Mouse (Mus musculus) v-Abl transformed pro-B cells (cell line): ENCODE data around the gene Olfr119.
"Not testable (repeated sequence)": the region's sequence is repeated elsewhere in the genome, so short reads cannot be mapped to it uniquely, and the experiment has no call there.

ENCODE experiments used
- in situ Hi-C, 2 experiments: fragments of 400-800 bp; cut with MboI; formaldehyde crosslinking; loops; one replicate each; pipeline ENCODE4 v1.15.1; 2025; ENCODE audit not compliant: unreplicated experiment in 2 of 2

Olfr119 gene

DNA sequence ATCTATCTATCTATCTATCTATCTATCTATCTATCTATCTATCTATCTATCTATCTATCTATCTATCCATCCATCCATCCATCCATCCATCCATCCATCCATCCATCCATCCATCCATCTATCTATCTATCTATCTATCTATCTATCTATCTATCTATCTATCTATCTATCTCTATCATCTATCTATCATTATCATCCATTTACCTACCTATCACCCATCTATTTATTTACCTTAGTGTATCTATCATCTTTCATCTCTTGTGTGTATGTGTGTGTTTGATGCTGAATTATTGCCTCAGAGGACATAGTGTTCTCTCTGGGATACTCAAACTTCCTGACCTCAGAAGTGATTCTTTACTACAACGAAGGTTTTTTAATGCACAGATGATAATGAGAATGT, at the start of gene Olfr119:
TSS of gene Olfr119 (plus strand) at position 301 of the 400 bp plus-strand sequence.
- in situ Hi-C loops, result not testable (repeated sequence)

DNA sequence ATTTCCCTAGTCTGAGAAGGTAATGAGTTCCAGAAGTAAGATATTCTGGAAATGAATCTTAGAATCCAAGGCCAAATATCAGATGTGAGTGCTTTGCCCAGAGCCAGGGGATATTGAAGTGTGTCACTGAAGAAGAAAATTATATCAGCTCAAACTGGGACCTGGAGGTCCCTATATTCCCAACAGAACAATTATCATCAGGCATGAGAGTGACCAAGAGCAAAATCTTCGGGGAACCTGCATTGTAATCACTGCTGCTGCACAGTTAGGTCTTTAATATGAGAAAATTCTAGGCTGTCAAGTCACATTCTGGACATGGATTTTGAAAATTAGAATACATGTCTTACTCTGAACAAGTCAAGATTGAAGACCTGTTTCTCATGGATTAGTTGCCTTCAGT, 32.7 kb upstream of the Olfr119 start, which contains the start of gene Olfr117:
TSS of gene Olfr117 (minus strand) at position 101 of the 400 bp plus-strand sequence.
- in situ Hi-C loops, result no loop called here

DNA sequence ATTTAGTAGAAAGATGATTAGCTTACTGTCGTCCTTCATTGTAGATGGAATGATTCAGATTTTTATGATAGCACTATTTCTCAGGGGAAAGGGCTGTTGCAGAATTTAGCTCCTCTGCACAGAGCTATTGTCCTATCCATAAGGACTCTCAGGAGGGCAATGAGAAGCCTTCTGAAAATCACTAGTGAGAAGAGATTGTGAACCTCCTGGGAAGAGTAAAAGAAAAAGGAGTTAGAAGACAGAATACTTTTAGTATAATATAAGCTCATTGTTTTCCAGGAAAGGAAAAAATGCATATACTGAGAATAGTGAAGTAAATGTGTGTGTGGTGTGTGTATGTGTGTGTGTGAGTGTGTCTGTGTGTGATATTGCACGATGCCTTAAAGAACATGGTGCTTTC, 29.7 kb upstream of the Olfr119 start, which contains the start of gene Olfr118:
TSS of gene Olfr118 (plus strand) at position 301 of the 400 bp plus-strand sequence.
- in situ Hi-C loops, result no loop called here

DNA sequence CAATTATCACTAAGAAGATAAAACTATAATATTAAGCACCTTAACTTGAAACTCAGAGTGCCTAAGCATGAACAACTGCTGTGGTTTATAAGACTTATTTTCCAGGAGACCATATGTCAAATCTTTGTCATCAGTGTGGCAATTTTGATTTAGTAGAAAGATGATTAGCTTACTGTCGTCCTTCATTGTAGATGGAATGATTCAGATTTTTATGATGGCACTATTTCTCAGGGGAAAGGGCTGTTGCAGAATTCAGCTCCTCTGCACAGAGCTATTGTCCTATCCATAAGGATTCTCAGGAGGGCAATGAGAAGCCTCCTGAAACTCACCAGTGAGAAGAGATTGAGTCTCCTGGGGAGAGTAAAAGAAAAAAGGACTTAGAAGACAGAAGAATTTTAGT, 25.1 kb downstream of the Olfr119 start, which contains the start of gene Olfr120:
TSS of gene Olfr120 (plus strand) at position 301 of the 400 bp plus-strand sequence.
- in situ Hi-C loops, result no loop called here

DNA sequence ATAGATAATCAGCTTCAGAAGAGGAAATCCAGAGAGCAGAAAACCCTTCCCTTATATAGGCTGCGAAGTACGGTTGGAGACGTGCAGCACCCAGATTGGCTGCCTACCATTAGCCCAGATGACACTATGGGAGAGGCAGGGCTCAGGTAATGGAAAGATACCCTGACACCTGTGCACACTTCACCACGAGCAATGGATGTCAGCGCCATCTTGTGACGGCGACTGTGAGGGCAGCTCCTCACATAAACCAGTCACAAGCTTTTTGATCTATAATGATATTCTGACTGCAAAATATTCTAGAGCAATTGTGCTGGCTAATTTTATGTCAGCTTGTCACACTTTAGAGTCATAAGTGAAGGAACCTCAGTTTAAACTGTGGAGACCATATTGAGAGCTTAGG, 41.7 kb downstream of the Olfr119 start:
- in situ Hi-C loops, result no loop called here
